Mouse (Mus musculus) adrenal gland (tissue): ENCODE measurements around the gene Klf15.

ENCODE experiments used
- intact Hi-C: fragments of 180-260 bp; cut with DNase I; formaldehyde crosslinking; loops from one replicate; pipeline ENCODE4 v1.15.1; 2025
- long read RNA-seq, 2 experiments: library from polyadenylated mRNA; unstranded; transcript quantifications; one replicate each; pipeline ENCODE4 v2.0.0; 2020; ENCODE audit warnings: borderline replicate concordance in 1 of 2; ENCODE audit not compliant: insufficient replicate concordance in 1 of 2

The Klf15 gene
- long read RNA-seq, experiment 1, transcript Klf15-201 (3 exons, 2,373 nt): major isoform, 28 of 33 reads
- long read RNA-seq, experiment 1, partial matches to known transcripts: 2 of 33 reads
- long read RNA-seq, experiment 1, other reads (novel, unspliced or antisense): 2 of 33 reads
- long read RNA-seq, experiment 2, transcript Klf15-201 (3 exons, 2,373 nt): major isoform, 18 of 18 reads
- long read RNA-seq, experiment 2, partial matches to known transcripts: 0 of 18 reads
- long read RNA-seq, experiment 2, other reads (novel, unspliced or antisense): 0 of 18 reads

DNA sequence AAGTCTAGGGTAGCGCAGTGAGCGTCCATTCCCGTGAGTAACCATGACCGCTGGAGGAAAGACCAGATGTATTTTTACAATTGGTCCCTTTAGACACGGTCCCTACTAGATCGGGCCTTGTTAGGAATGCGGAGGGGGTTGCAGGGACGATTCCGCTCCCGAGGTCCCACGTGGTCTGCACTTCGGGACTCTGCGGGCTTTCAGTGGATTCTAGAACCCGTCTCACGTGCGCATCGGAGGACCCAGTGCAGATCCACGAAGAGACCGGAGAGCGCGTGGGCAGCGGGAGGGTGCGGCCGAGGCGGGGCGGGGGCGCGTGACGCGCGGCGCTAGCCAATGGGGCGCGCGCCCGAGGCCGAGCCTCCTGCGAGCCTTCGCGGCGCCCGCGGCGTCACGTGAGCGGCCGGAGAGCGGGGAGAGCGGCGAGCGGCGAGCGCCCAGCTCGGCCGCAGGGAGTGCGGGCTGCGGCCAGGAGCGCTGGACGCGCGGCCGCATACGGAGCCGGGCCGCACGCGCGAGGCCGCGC lies at the start of gene Klf15:
TSS of gene Klf15 (plus strand) at position 396 of the 526 bp plus-strand sequence.
- intact Hi-C loops: no loop called here

DNA sequence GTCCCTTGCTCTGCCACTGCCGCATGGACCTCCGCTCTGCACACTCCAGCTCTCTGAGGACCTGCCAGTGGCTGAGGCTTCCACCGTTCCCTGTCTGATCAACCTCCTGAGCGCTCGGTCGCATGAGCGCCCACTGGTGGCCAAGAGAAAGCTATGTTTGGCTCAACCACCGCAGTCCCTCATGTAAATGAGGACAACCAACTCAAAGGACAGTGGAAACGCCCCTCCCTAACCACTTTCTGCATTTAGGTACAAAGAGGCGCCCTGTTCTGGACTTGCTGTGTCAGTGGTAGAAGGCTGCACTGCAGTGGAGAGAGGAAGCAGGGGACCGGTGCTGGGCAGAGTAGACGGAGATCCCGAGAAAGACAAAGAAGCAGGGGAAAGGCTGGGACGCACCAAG lies 39.8 kb upstream of the Klf15 start:
- intact Hi-C loops: loop anchor here (5.0 to 10.0 kb wide), 3 partner anchors 50 to 748 kb away; no protein-coding TSS in a partner anchor

DNA sequence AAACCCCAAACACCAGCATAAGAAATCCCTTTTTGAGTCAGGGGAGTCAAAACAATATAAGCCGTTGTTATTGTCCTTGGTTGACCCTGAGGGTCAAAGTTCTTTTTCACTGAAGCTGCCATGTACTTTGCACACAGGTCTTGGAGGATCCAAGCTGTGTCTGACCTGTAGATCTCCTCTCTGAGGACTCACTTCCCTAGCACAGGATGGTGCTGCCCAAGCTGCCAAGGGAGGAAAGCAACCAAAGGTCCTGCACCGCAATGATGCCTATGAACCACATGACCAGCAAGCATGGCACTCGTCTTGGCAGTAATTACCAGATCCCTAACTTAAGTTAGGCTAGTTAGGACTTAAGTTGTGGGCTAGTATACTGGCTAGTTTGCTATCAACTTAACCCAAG lies 37.0 kb upstream of the Klf15 start:
- intact Hi-C loops: loop anchor here (10.0 kb wide), 1 partner anchor 751 kb away; no protein-coding TSS in a partner anchor

DNA sequence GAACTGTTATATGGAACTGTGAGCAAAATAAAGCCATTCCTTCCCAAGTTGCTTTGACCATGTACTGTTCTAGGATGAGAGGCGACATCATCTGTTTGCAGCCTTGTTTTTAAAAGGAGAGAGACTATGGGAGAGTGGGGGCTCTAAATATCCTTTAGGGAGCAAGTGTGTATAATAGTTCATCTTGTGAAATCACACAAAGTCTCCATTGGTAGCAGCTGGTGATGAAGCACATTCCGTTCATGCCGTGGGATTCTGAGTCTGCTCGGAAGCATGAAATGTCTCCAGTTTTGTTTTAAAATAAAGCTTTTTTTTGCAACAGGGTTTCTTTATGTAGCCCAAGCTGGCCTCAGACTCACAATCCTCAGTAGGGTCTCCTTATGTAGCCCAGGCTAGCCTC lies 36.4 kb upstream of the Klf15 start:
- intact Hi-C loops: loop anchor here (10.0 kb wide), 1 partner anchor 751 kb away; no protein-coding TSS in a partner anchor

DNA sequence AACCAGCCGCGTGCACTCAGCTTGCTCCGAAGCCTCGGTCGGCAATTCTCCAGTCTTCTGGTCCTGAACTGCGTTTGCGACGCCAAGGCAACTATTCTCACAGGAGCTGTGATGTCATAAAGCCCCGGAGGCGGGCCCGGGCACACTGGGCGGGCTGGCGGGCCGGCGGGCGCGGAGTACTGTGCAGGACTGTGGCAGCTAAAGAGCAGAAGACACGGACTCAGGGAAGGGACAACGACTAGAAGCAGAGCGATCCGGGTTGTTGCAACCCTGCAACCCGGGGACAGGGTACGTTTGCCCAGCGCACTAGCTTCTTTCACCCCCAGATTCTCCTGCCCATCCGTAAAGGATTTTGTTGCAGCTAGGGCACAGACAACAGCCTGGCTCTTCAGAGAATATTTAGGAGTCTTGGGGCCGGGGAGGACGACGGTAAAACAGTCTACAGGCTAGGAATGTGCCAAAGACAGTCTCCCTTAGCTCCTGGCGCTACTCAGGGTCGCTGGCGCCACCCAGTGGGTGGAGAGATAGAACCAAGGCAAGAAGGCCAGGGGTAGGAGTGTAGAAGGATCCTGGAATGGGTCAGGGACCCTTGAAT lies 33.9 kb upstream of the Klf15 start, which contains the start of gene Cfap100:
TSS of gene Cfap100 (minus strand) at position 418 of the 595 bp plus-strand sequence.
- intact Hi-C loops: loop anchor here (10.0 kb wide), 1 partner anchor 754 kb away; no protein-coding TSS in a partner anchor

DNA sequence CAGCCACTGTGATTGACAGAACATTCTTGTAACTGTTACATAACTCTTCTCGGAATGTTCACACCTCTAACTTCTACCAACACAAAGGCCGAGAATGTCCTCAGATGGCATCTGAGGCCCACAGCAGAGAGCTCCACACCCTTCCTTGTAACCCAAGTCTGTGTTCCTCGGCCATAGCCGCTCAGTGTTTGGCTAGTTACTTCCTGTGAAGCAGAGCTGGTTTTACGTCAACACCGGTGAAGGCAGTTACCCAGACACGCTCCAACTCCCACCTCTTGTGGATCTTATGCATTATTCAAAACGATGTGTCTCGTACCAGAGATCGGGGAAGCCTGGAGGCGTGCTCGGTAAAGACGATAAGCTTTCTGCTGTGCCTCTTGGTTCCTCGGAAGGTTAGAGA lies 32.5 kb upstream of the Klf15 start:
- intact Hi-C loops: loop anchor here (10.0 kb wide), 1 partner anchor 755 kb away; no protein-coding TSS in a partner anchor

DNA sequence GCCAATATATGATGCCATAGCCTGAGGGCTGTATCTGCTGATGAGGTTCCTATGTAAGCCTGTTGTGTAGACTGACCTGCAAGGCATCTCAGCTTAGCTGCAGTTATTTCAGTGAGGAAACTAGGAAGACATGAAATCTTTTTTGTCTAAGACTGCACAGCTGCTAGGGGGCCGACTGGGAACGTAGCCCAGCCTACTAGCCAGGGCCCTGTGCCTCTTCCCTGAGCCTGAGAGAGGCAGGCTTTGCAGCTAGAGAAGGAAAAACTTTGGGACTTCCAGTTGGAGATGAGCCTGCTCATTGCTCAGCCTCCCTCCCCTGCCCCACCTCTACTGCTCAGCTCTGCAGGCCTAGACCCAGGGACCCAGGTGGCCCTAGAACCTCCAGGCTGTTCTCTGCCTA lies 30.9 kb upstream of the Klf15 start:
- intact Hi-C loops: no loop called here

DNA sequence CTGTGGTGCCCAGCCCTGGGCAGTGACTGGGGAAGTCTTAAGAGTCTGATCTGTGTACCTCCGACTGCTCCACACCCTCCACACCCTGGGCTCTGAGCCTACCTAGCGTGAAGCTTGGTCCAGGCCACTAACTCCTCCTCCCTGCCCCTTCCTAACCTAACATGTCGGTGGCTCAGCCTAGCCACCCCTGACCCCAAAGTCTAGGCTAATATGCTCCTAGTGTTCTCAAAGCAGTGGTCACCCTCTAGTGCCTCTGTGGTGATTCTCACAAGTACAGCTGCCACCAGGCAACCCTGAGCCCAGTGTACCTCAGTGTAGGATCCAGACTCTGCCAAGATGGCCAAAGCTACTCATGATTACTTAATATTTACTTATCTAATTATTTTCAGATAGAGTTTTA lies 27.7 kb upstream of the Klf15 start:
- intact Hi-C loops: no loop called here

DNA sequence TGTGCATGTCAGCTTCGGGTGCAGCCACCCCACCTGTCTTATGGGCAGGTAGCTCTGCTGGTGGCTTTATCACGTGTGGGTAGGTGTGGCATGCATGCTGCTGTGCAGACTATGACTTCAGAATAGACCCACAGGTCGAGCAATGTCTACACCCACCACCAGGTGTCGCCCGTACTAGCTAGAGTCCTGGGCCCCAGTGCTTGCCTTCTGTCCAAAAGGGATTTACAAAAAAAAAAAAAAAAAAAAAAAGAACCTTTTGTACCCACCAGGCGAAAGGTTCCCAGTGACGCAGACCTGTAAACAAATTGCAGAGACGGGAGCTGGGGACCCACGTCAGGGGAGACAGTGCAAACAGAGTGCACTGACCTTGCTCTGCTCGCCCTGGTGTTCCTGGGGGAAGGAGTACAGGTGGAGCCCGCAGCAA lies 27.2 kb upstream of the Klf15 start:
- intact Hi-C loops: no loop called here

DNA sequence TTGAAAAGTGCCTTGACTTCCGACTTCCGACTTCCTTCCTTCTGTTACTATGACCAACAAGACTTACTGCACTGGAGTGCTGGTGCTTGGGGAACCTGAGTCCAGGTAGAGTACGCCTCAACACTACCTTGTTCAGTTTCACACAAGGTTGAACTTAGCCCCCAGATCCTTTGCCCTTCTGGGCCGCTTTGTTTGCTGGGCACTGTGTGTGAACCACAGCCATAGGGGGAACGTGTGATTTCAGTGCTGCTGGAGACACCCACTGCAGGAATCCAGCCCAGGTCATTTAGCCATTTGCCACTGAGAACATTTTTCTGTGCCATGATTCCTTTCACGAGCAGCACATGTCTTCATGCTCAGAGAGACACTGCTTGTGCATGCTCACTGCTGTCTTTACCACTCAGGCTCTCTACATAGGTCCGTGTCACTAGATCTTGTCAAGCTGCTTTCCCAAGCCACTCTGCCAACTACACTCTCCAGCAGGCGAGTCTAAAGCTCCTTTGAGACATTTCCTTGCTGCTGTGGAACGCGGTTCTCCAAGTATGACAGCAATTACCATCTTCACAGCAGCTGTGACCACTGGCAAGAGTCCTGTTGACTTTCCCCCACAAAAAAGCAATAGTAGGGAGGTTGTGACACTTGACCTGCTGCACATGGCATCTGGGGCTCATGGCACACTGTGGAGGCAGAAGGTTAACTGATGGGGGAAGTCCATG lies 26.0 kb upstream of the Klf15 start:
- intact Hi-C loops: no loop called here

DNA sequence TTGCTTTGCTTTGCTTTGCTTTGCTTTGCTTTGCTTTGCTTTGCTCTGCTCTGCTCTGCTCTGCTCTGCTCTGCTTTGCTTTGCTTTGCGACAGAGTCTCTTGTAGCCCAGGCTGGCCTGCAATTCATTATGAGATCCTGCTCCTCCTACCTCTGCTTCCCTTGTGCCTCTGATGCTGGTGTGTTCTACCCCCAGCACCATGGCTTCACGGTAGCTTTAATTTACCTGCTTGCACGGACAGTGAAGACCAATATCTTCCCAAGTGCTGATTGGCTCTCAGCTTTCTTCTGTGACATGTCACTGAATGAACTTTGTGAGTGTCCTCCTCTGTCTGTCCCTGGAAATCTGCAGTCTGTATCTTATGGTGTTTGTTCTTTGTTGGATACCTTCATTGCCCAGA lies 25.3 kb upstream of the Klf15 start:
- intact Hi-C loops: no loop called here

DNA sequence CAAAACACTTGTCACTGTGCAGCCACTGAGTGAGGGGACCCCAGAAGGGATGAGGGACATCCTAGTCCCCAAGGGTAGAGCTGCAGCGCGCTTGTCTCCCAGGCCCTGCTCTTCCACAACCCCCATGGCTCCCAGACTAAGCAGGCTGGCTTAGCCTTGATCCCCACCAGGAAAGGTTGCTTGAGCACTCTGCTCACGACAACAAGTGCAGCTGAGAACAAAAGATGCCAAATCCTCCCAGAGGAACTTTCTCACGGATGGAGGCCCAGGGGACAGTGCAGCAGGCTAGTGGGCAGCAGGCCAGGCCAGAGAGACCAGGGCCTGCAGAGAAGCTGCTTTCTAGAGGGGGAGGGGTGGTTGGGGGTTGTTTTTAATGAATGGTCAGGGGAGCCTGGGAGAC lies 15.5 kb upstream of the Klf15 start:
- intact Hi-C loops: no loop called here

DNA sequence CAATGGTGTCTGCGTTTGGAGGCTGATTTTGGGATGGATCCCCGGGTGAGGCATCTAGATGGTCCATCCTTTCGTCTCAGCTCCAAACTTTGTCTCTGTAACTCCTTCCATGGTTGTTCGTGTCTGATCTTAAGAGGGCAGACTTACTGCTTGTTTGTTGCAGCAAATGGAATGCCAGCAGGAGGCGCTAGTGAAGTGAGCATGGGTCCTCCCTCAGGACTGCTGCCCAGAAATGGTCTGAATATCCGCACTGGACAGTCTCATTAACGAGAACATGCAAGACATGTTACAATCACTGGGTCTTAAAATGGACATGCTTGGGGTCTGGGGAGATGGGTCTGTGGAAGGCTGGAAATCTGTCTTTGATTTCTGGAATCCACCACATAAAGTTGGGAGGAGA lies 12.2 kb upstream of the Klf15 start:
- intact Hi-C loops: loop anchor here (1.0 to 5.0 kb wide), 2 partner anchors 65 to 127 kb away; no protein-coding TSS in a partner anchor

DNA sequence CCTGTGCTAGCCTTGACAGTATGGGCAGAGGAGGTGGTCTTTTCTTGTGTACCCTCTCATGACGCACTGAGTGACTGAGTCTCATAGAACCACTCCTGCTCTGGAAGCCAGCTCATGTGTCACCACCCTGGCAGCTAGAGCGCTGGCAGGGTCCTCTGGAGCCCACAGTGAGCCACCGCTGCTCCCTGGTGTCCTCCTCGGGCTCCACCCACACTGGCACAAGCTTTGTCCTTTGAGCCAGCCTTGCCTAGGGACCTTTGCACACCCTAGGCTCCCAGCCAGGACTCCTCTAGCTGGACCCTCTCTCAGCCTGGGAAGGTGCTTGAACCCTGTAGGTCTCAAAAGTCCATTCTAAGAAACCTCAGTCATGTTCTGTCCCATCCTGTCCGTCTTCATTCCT lies 11.7 kb upstream of the Klf15 start:
- intact Hi-C loops: loop anchor here (1.0 to 5.0 kb wide), 2 partner anchors 65 to 127 kb away; no protein-coding TSS in a partner anchor

DNA sequence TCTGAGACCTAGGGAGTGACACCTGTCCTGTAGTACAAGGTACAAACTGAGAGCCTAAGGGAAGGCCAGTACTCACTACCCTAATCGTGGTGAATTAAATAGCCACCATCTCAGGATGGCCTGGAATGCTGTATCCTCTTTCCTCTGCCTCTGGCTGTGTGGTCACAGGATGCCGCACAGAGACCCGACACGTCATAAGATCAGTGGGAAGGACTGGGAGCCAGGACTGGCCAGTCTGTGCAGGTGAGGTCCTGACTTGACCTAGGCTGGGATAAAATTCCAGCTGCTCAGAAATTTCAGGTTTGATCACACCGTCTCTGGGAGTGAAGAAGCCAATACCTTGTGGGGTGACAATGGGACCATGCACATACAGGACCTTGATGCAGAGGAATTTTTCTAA lies 10.9 kb upstream of the Klf15 start:
- intact Hi-C loops: loop anchor here (5.0 kb wide), 1 partner anchor 126 kb away; no protein-coding TSS in a partner anchor

DNA sequence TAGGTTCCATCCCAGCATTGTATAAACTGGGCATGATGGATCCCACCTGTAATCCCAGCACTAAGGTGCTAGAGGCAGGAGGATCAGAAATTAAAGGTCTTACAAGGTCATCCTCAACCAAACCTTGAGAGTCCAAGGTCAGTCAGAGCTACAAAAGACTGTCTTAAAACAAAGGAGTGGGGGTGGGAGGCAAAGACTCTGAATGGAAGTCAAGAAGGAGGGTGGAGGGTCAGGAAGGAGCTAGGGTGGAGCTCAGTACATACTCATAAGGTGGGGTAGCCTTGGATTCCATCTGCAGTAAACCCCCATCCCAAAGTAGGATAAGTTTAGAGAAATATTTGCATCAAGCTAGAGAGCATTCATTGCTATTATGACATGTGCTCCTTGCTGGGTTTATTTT lies 9.8 kb upstream of the Klf15 start:
- intact Hi-C loops: loop anchor here (5.0 kb wide), 1 partner anchor 125 kb away; no protein-coding TSS in a partner anchor

DNA sequence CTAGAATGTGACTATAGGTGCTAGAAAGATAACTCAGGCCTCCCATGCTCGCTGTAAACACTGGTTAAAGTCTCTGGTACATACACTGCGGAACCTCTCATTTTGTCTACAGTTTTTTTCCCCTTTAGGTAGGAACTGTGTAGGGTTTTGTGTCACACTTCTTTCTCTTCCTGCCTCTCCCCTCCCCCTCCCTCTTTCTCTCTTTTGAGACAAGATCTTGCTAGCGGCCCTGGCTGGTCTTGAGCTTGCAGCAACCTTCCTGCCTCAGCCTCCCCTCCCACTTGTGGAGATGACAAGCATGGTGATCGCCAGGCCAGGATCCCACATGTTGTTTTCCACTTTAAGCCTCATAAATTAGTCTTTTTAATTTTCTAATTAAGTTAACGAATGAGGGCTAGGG lies 8.6 kb upstream of the Klf15 start:
- intact Hi-C loops: loop anchor here (5.0 kb wide), 1 partner anchor 124 kb away; no protein-coding TSS in a partner anchor

DNA sequence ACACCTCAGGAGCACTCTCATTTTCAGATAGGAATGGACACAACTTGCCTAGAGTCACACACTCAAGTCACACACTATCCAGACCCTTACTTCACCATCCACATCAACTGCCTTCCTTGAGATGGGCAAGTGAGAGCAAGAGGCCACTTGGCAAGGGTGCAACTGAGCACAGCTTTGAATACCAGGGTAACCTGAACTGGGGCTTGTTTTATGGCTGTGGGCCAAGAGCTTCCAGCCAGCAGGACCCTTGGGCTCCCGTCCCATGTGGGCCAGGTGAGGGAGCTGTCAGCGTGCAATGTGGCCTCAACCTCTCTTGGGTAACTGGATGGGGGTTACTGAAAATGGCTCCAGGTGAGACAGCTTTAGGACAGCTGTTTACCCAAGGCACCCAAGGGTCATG lies 5.0 kb upstream of the Klf15 start:
- intact Hi-C loops: no loop called here

DNA sequence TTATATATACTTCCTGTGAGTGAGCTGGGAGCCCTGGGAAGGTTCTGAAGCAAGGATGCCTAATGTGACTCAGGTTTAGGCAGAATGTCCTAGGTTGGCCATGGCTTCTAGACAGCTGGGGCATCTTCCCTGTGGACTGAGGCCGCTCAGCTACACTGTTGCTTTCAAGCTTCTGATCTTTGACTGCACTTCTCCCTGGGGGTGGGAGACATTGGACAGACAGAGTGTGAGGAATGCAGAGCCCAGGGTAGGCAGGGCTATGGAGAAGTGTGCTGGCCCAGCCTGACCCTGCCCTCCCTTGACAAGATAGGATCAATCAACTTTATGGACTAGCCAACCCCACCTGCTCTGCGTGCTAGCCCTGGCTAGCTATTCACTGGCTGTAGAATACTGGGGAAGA lies 1.2 kb upstream of the Klf15 start:
- intact Hi-C loops: no loop called here

DNA sequence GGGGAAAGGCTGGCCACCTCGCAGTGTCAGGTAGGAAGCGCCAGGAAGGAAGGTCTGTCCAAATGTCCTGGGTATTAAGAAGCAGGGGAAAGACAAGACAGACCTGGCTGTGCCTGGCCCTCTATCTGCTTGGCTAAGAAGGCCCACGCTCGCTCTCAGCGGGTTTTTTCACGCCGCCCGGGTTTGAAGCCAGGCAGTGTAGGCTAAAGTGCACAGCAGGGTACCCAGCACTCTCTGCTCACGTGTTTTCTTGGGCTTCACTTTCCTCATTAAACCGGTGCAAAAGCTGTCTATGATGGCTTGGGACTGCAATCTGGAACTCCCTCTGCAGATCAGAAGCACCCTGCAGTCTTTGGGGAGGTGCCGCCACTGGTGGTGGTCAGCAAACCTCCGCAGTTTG lies 605 bp upstream of the Klf15 start:
- intact Hi-C loops: no loop called here

DNA sequence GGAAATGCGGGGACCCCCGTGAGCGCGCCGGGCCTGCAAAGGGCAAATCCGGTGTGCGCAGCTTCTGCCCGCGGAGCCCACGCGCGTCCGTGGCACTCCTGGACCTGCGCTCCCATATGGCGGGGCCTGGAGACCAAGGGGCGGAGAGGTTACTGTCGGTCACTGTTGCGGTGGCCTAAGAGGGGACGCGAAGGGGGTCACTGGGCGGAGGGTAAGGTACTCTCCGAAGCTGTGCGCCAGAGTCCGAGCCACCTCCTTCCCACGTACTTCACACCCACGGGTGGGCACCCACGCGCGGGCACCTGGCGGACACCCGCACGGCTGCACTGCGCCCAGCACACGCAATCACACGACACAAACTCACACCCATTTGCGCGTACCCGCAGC lies 458 bp downstream of the Klf15 start:
- intact Hi-C loops: no loop called here
